Comparison of ENCODE assay signal across 8 mouse cellular contexts in the genomic region with DNA sequence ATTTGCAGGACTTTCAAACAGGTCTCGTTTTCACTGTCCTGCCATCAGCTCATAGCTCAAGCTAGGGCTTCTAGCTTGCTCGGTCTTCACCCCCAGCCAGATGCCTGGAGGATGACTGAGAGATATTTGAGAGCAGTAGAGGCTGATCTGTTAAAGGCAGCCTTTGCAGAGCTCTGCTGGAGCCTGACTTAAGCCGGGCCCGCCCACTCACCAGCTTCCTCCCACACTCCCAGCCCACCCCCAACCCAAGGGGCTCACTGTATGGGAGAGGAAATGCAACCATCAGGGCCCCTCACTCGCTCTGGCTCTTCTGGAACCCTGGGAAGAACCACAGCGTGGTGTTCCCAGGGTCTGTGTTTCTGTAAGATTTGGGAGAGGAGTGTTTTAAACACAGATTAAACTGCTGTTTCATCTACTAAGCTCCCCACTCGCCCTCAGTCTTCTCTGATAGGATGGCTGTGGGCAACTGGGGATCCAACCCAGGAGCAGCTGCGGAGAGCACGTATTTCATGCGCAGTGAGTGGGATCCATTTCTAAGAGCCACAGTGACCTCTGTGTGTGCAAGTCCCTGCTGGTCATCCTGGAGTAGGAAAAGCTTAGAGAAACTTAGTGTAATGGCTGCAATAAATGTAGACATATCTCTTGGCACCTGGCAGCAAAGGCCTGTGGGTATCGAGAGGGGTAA.
DNase-seq lines count a peak whose midpoint lies in the region; ATAC-seq and TF ChIP-seq lines count a peak whose summit lies in the region.

No protein-coding gene starts in this region.

- H3K4me3 ChIP-seq in forebrain, embryonic 10.5 days: no peak overlapping the region; the same call in 1 of the 2 replicates
- no peak overlapping the region for H3K4me3 ChIP-seq in forebrain, postnatal 0 days (ENCODE audit: low read depth, low read length)
- peak overlapping the region; percentile 13; the same call in 1 of the 2 replicates for H3K4me3 ChIP-seq in E14TG2a.4 (replicated peaks; ENCODE audit: low read length)
- H3K4me3 ChIP-seq in midbrain, embryonic 11.5 days (ENCODE audit: low read depth, low read length): no peak overlapping the region

- no peaks in the 10 kb centered on the region for H3K36me3 ChIP-seq in forebrain, embryonic 10.5 days (replicated peaks)
- H3K36me3 ChIP-seq in forebrain, postnatal 0 days (ENCODE audit: insufficient read depth): no peaks in the 10 kb centered on the region
- H3K36me3 ChIP-seq in E14TG2a.4 (ENCODE audit: insufficient read depth, low read length): no peaks in the 10 kb centered on the region
- H3K36me3 ChIP-seq in midbrain, embryonic 11.5 days (ENCODE audit: control insufficient read depth, insufficient read depth, low read length): no peaks in the 10 kb centered on the region

- H3K4me2 ChIP-seq in forebrain, postnatal 0 days (ENCODE audit: low read depth): no peak overlapping the region
- H3K4me2 ChIP-seq in midbrain, embryonic 11.5 days: peak overlapping the region; percentile 8; the same call in 1 of the 2 replicates

- DNase-seq in forebrain, embryonic 10.5 days (ENCODE audit: extremely low spot score, low spot score): peak; percentile 20
- DNase-seq in forebrain, postnatal 0 days: no peak
- peak; percentile 83 for DNase-seq in midbrain, embryonic 11.5 days (ENCODE audit: low spot score, missing footprints)
- no peak for DNase-seq in urinary bladder, postnatal 25 days (ENCODE audit: low spot score)
- DNase-seq in right cerebral cortex, postnatal 25 days: no peak

- H3K27ac ChIP-seq in forebrain, embryonic 10.5 days: peak overlapping the region; percentile 72
- H3K27ac ChIP-seq in forebrain, postnatal 0 days (ENCODE audit: low read depth, low read length): no peak overlapping the region
- H3K27ac ChIP-seq in midbrain, embryonic 11.5 days (ENCODE audit: low read depth, low read length): no peak overlapping the region

- no peak overlapping the region for H3K9ac ChIP-seq in forebrain, postnatal 0 days
- H3K9ac ChIP-seq in midbrain, embryonic 11.5 days (ENCODE audit: low read length): no peak overlapping the region

- no peak for TF ChIP-seq CTCF in forebrain, postnatal 0 days (IDR thresholded peaks at IDR 0.05; ENCODE audit: low read depth)
- no peak for TF ChIP-seq CTCF in E14TG2a.4 (conservative IDR thresholded peaks at IDR 0.05; ENCODE audit: low read length)

- WGBS in forebrain, embryonic 10.5 days: 25% methylated on average over 11 of the region's 11 CpGs
- 35% methylated on average over 11 of the region's 11 CpGs for WGBS in forebrain, postnatal 0 days
- 19% methylated on average over 11 of the region's 11 CpGs for WGBS in midbrain, embryonic 11.5 days

- peaks cover 9% of the 10 kb centered on the region for H3K27me3 ChIP-seq in forebrain, embryonic 10.5 days (ENCODE audit: poor library complexity, severe bottlenecking)
- no peaks in the 10 kb centered on the region for H3K27me3 ChIP-seq in forebrain, postnatal 0 days (ENCODE audit: insufficient read depth, low read length)
- H3K27me3 ChIP-seq in E14TG2a.4 (ENCODE audit: insufficient read depth, low read length): no peaks in the 10 kb centered on the region
- no peaks in the 10 kb centered on the region for H3K27me3 ChIP-seq in midbrain, embryonic 11.5 days (ENCODE audit: control insufficient read depth, insufficient read depth, low read length)

- no peaks in the 10 kb centered on the region for H3K9me3 ChIP-seq in forebrain, embryonic 10.5 days
- no peaks in the 10 kb centered on the region for H3K9me3 ChIP-seq in forebrain, postnatal 0 days (ENCODE audit: low read length)
- no peaks in the 10 kb centered on the region for H3K9me3 ChIP-seq in E14TG2a.4 (ENCODE audit: low read length)
- H3K9me3 ChIP-seq in midbrain, embryonic 11.5 days (ENCODE audit: control insufficient read depth, low read length): no peaks in the 10 kb centered on the region

- no peak for ATAC-seq in forebrain, postnatal 0 days
- peak; percentile 64 to 74 for ATAC-seq in hematopoietic stem cell, adult 5-6 weeks (replicated peaks in 1 of 2; ENCODE audit: insufficient read depth in 1 of 2, low FRiP score in 2 of 2, low TSS enrichment in 1 of 2, low read depth in 1 of 2, poor library complexity in 2 of 2, severe bottlenecking in 2 of 2)
- peak; percentile 82 for ATAC-seq in midbrain, embryonic 11.5 days (ENCODE audit: low FRiP score)
- ATAC-seq in activated CD4-positive, CD25-positive, alpha-beta regulatory T cell, adult 4 months: no peak

- peaks cover 19% of the 10 kb centered on the region for H3K4me1 ChIP-seq in forebrain, embryonic 10.5 days
- no peaks in the 10 kb centered on the region; the same call in 1 of the 2 replicates for H3K4me1 ChIP-seq in forebrain, postnatal 0 days (ENCODE audit: insufficient read depth)
- peaks cover 39% of the 10 kb centered on the region for H3K4me1 ChIP-seq in E14TG2a.4 (replicated peaks; ENCODE audit: low read depth, low read length)
- H3K4me1 ChIP-seq in midbrain, embryonic 11.5 days (ENCODE audit: control insufficient read depth, insufficient read depth, low read length): peaks cover 6% of the 10 kb centered on the region; the same call in 1 of the 2 replicates

Comparison
In these comparisons a context has a peak if more than half of its experiments do, and no peak if none do; other contexts are left out.
1. DNase-seq: peak in forebrain, embryonic 10.5 days (single experiment) and midbrain, embryonic 11.5 days (single experiment); none in forebrain, postnatal 0 days (single experiment), urinary bladder, postnatal 25 days (single experiment) and right cerebral cortex, postnatal 25 days (single experiment).
2. ATAC-seq: peak in hematopoietic stem cell, adult 5-6 weeks (2 of 2) and midbrain, embryonic 11.5 days (single experiment); none in forebrain, postnatal 0 days (single experiment) and activated CD4-positive, CD25-positive, alpha-beta regulatory T cell, adult 4 months (single experiment).